Comparison of ENCODE assay signal across 31 mouse cellular contexts in genomic region chr6:86070277-86070676, GRCm38 (mm10). TPM values are rescaled to one million over a fixed set of nuclear protein-coding genes. Genes with fewer than 3 reads are reported as not detected.
DNase-seq lines count a peak whose midpoint lies in the region; ATAC-seq lines count a peak whose summit lies in the region.
"Had no signal": no experiment of that assay in that cellular context is flagged by ENCODE, and none has a peak within 500 bp of the region (broad histone marks: within the 10 kb centered on the region; RNA-seq: fewer than 3 reads in every experiment).

No protein-coding gene starts in this region.

- H3K4me1 ChIP-seq in hindbrain, embryonic 13.5 days (replicated peaks): peaks cover 90% of the 10 kb centered on the region
- H3K4me1 ChIP-seq in hindbrain, embryonic 11.5 days (replicated peaks; ENCODE audit: control insufficient read depth, insufficient read depth, low read length): peaks cover under 1% of the 10 kb centered on the region; the same call in 1 of the 2 replicates
- H3K4me1 ChIP-seq in neural tube, embryonic 13.5 days (replicated peaks): peaks cover 97% of the 10 kb centered on the region
- peaks cover 50% of the 10 kb centered on the region for H3K4me1 ChIP-seq in neural tube, embryonic 15.5 days
- peaks cover 42% of the 10 kb centered on the region for H3K4me1 ChIP-seq in liver, embryonic 15.5 days (replicated peaks)
- H3K4me1 ChIP-seq: limb, embryonic 13.5 days; stomach, embryonic 15.5 days had no signal

- DNase-seq in hindbrain, embryonic 11.5 days (ENCODE audit: low spot score): no peak
- no peak for DNase-seq in frontal cortex, postnatal 14 days (ENCODE audit: low spot score in 2 of 2)
- no peak for DNase-seq in T-cell, adult 2 months (ENCODE audit: low spot score)
- DNase-seq: adrenal gland, adult 2 months; B cell, adult 2 months; cerebellum, adult 2 months; cerebellum, postnatal 36 days; gastrocnemius, postnatal 25 days; heart, adult 18-20 months; heart, postnatal 14 days; kidney, adult 2 months; kidney, postnatal 10 days; layer of hippocampus, postnatal 36 days; lung, embryonic 14.5 days; right cerebral cortex, adult 18-20 months; thymus, postnatal 25 days had no signal

- no peak for ATAC-seq in hindbrain, embryonic 13.5 days (ENCODE audit: low FRiP score)
- ATAC-seq in hindbrain, embryonic 11.5 days (ENCODE audit: low FRiP score): no peak
- no peak for ATAC-seq in neural tube, embryonic 13.5 days (ENCODE audit: low read depth)
- no peak for ATAC-seq in neural tube, embryonic 15.5 days (ENCODE audit: low FRiP score)
- peak; percentile 58 for ATAC-seq in liver, embryonic 15.5 days (ENCODE audit: insufficient read depth)
- ATAC-seq: midbrain, embryonic 15.5 days; Patski had no signal

- no peaks in the 10 kb centered on the region; the same call in 1 of the 2 replicates for H3K36me3 ChIP-seq in hindbrain, embryonic 13.5 days
- no peaks in the 10 kb centered on the region for H3K36me3 ChIP-seq in hindbrain, embryonic 11.5 days (ENCODE audit: control insufficient read depth, insufficient read depth, low read length)
- no peaks in the 10 kb centered on the region for H3K36me3 ChIP-seq in neural tube, embryonic 13.5 days
- no peaks in the 10 kb centered on the region for H3K36me3 ChIP-seq in neural tube, embryonic 15.5 days
- H3K36me3 ChIP-seq in liver, embryonic 15.5 days (replicated peaks): no peaks in the 10 kb centered on the region
- H3K36me3 ChIP-seq: G1E; heart, embryonic 13.5 days; limb, embryonic 13.5 days; midbrain, embryonic 15.5 days; neural tube, embryonic 12.5 days; stomach, embryonic 15.5 days had no signal

- WGBS in hindbrain, embryonic 13.5 days: 64% methylated on average over 7 of the region's 7 CpGs
- 81% methylated on average over 7 of the region's 7 CpGs for WGBS in hindbrain, embryonic 11.5 days
- 62% methylated on average over 7 of the region's 7 CpGs for WGBS in neural tube, embryonic 13.5 days
- 60% methylated on average over 7 of the region's 7 CpGs for WGBS in neural tube, embryonic 15.5 days
- 47% methylated on average over 7 of the region's 7 CpGs for whole genome bisulfite sequencing in liver, embryonic 15.5 days (ENCODE audit: insufficient replicate concordance)

- H3K9ac ChIP-seq in hindbrain, embryonic 13.5 days: no peak overlapping the region
- no peak overlapping the region for H3K9ac ChIP-seq in hindbrain, embryonic 11.5 days (ENCODE audit: low read depth, low read length)
- H3K9ac ChIP-seq in neural tube, embryonic 13.5 days: no peak overlapping the region
- no peak overlapping the region for H3K9ac ChIP-seq in neural tube, embryonic 15.5 days (replicated peaks)
- H3K9ac ChIP-seq in liver, embryonic 15.5 days: no peak overlapping the region
- H3K9ac ChIP-seq: heart, embryonic 13.5 days; hindbrain, embryonic 14.5 days; limb, embryonic 13.5 days; lung, embryonic 14.5 days; midbrain, embryonic 15.5 days; neural tube, embryonic 12.5 days; stomach, embryonic 15.5 days had no signal

- no peaks in the 10 kb centered on the region for H3K9me3 ChIP-seq in hindbrain, embryonic 13.5 days
- H3K9me3 ChIP-seq in hindbrain, embryonic 11.5 days (ENCODE audit: control insufficient read depth, low read length): no peaks in the 10 kb centered on the region
- no peaks in the 10 kb centered on the region for H3K9me3 ChIP-seq in neural tube, embryonic 13.5 days
- no peaks in the 10 kb centered on the region for H3K9me3 ChIP-seq in neural tube, embryonic 15.5 days (replicated peaks)
- H3K9me3 ChIP-seq in liver, embryonic 15.5 days (replicated peaks): no peaks in the 10 kb centered on the region
- H3K9me3 ChIP-seq: heart, embryonic 13.5 days; limb, embryonic 13.5 days; megakaryocyte, embryonic 14.5 days; midbrain, embryonic 15.5 days; neural tube, embryonic 12.5 days; stomach, embryonic 15.5 days had no signal

- H3K4me3 ChIP-seq in hindbrain, embryonic 13.5 days: no peak overlapping the region
- H3K4me3 ChIP-seq in hindbrain, embryonic 11.5 days (ENCODE audit: low read depth, low read length): no peak overlapping the region
- no peak overlapping the region for H3K4me3 ChIP-seq in neural tube, embryonic 13.5 days
- H3K4me3 ChIP-seq in neural tube, embryonic 15.5 days (replicated peaks): no peak overlapping the region
- no peak overlapping the region for H3K4me3 ChIP-seq in liver, embryonic 15.5 days (replicated peaks)
- H3K4me3 ChIP-seq: heart, embryonic 13.5 days; limb, embryonic 13.5 days; midbrain, embryonic 15.5 days; neural tube, embryonic 12.5 days; stomach, embryonic 15.5 days had no signal

- H3K27me3 ChIP-seq in hindbrain, embryonic 13.5 days: no peaks in the 10 kb centered on the region
- H3K27me3 ChIP-seq in hindbrain, embryonic 11.5 days (ENCODE audit: control insufficient read depth, insufficient read depth, low read length): no peaks in the 10 kb centered on the region
- no peaks in the 10 kb centered on the region for H3K27me3 ChIP-seq in neural tube, embryonic 13.5 days
- H3K27me3 ChIP-seq in neural tube, embryonic 15.5 days (replicated peaks): no peaks in the 10 kb centered on the region
- H3K27me3 ChIP-seq in liver, embryonic 15.5 days: peaks cover 17% of the 10 kb centered on the region
- H3K27me3 ChIP-seq: limb, embryonic 13.5 days; midbrain, embryonic 15.5 days; neural tube, embryonic 12.5 days; Patski; stomach, embryonic 15.5 days had no signal

- H3K27ac ChIP-seq in hindbrain, embryonic 13.5 days: peak overlapping the region; percentile 35; the same call in 1 of the 2 replicates
- H3K27ac ChIP-seq in hindbrain, embryonic 11.5 days (ENCODE audit: low read depth, low read length): no peak overlapping the region
- peak overlapping the region; percentile 56 for H3K27ac ChIP-seq in neural tube, embryonic 13.5 days (replicated peaks)
- H3K27ac ChIP-seq in neural tube, embryonic 15.5 days (replicated peaks): no peak overlapping the region
- no peak overlapping the region for H3K27ac ChIP-seq in liver, embryonic 15.5 days (replicated peaks)
- H3K27ac ChIP-seq: heart, embryonic 13.5 days; hindbrain, embryonic 14.5 days; limb, embryonic 13.5 days; midbrain, embryonic 15.5 days; stomach, embryonic 15.5 days had no signal

- no peak overlapping the region for H3K4me2 ChIP-seq in hindbrain, embryonic 13.5 days
- no peak overlapping the region for H3K4me2 ChIP-seq in hindbrain, embryonic 11.5 days (replicated peaks; ENCODE audit: low read depth, low read length)
- no peak overlapping the region for H3K4me2 ChIP-seq in neural tube, embryonic 13.5 days
- H3K4me2 ChIP-seq in neural tube, embryonic 15.5 days: no peak overlapping the region
- H3K4me2 ChIP-seq in liver, embryonic 15.5 days: no peak overlapping the region
- H3K4me2 ChIP-seq: heart, embryonic 13.5 days; hindbrain, embryonic 14.5 days; limb, embryonic 13.5 days; lung, embryonic 14.5 days; midbrain, embryonic 15.5 days; neural tube, embryonic 12.5 days; stomach, embryonic 15.5 days had no signal

RNA-seq across cellular contexts. Expression of gene Add2, which starts 41.8 kb away (rescaled TPM):
- polyA plus RNA-seq in hindbrain, embryonic 13.5 days (2015; fragmentation: Nextera tagmentation; extraction: Ambion mirVana): 173 and 185 TPM in 2 replicates
- polyA plus RNA-seq in hindbrain, embryonic 11.5 days (2014; fragmentation: Nextera tagmentation; extraction: Ambion mirVana): 67.2 and 68.4 TPM in 2 replicates
- 137 and 148 TPM in 2 replicates for polyA plus RNA-seq in neural tube, embryonic 13.5 days (2015; fragmentation: Nextera tagmentation; extraction: Ambion mirVana)
- polyA plus RNA-seq in neural tube, embryonic 15.5 days (2015; fragmentation: Nextera tagmentation; extraction: Ambion mirVana): 107 and 130 TPM in 2 replicates
- 89.4 and 102 TPM in 2 replicates for polyA plus RNA-seq in liver, embryonic 15.5 days (2015; fragmentation: Nextera tagmentation; extraction: Ambion mirVana)

RNA-seq across cellular contexts. Expression of gene Figla, which starts 54.3 kb away (rescaled TPM):
- not detected in 2 replicates for polyA plus RNA-seq in hindbrain, embryonic 13.5 days (2015; fragmentation: Nextera tagmentation; extraction: Ambion mirVana)
- polyA plus RNA-seq in hindbrain, embryonic 11.5 days (2014; fragmentation: Nextera tagmentation; extraction: Ambion mirVana): not detected in 2 replicates
- not detected in 2 replicates for polyA plus RNA-seq in neural tube, embryonic 13.5 days (2015; fragmentation: Nextera tagmentation; extraction: Ambion mirVana)
- not detected in 2 replicates for polyA plus RNA-seq in neural tube, embryonic 15.5 days (2015; fragmentation: Nextera tagmentation; extraction: Ambion mirVana)
- not detected in 2 replicates for polyA plus RNA-seq in liver, embryonic 15.5 days (2015; fragmentation: Nextera tagmentation; extraction: Ambion mirVana)
- polyA plus RNA-seq: adrenal gland, adult 2 months; cerebellum, adult 2 months; embryonic facial prominence, embryonic 14.5 days; G1E; heart, embryonic 13.5 days; hindbrain, embryonic 14.5 days; intestine, embryonic 14.5 days; kidney, adult 2 months; limb, embryonic 13.5 days; lung, embryonic 14.5 days; midbrain, embryonic 15.5 days; neural tube, embryonic 12.5 days; Patski; stomach, embryonic 15.5 days had no signal

Comparison
In these comparisons a context has a peak if more than half of its experiments do, and no peak if none do; other contexts are left out.
1. H3K27ac ChIP-seq: peak in hindbrain, embryonic 13.5 days (single experiment) and neural tube, embryonic 13.5 days (single experiment); none in hindbrain, embryonic 11.5 days (single experiment), neural tube, embryonic 15.5 days (single experiment) and liver, embryonic 15.5 days (single experiment).